24 mouse cellular contexts compared by ENCODE assay signal in genomic region chr1:181974897-181975296, GRCm38 (mm10). TPM values are rescaled to one million over a fixed set of nuclear protein-coding genes. Genes with fewer than 3 reads are reported as not detected.
A peak's percentile ranks its signal among the peaks of the same experiment; 100 is the strongest.
DNase-seq lines count a peak whose midpoint lies in the region; ATAC-seq and TF ChIP-seq lines count a peak whose summit lies in the region.
"Had no signal": no experiment of that assay in that cellular context is flagged by ENCODE, and none has a peak within 500 bp of the region (broad histone marks: within the 10 kb centered on the region; RNA-seq: fewer than 3 reads in every experiment).

No protein-coding gene starts in this region.

- peak overlapping the region; percentile 42 for H3K4me2 ChIP-seq in heart, embryonic 14.5 days (ENCODE audit: low read length)
- H3K4me2 ChIP-seq in limb, embryonic 15.5 days: no peak overlapping the region
- H3K4me2 ChIP-seq: embryonic facial prominence, embryonic 15.5 days; forebrain, embryonic 15.5 days; hindbrain, embryonic 12.5 days; kidney, embryonic 15.5 days; liver, embryonic 15.5 days; midbrain, embryonic 12.5 days; neural tube, embryonic 15.5 days; stomach, embryonic 15.5 days had no signal

- H3K4me1 ChIP-seq in heart, embryonic 14.5 days (ENCODE audit: control insufficient read depth in 2 of 2, insufficient read depth in 2 of 2, low read length in 2 of 2): peaks cover 14 to 55% of the 10 kb centered on the region in 2 experiments
- H3K4me1 ChIP-seq in limb, embryonic 15.5 days: peaks cover 15% of the 10 kb centered on the region
- peaks cover 14% of the 10 kb centered on the region for H3K4me1 ChIP-seq in limb, embryonic 10.5 days
- H3K4me1 ChIP-seq in forebrain, embryonic 10.5 days: peaks cover 24% of the 10 kb centered on the region
- H3K4me1 ChIP-seq: liver, embryonic 15.5 days; stomach, embryonic 15.5 days had no signal

- DNase-seq in gastrocnemius, adult 2 months: no peak
- DNase-seq in gastrocnemius, postnatal 14 days: no peak
- no peak for DNase-seq in heart, adult 9 months (ENCODE audit: low spot score in 2 of 2)
- DNase-seq in limb, embryonic 10.5 days (ENCODE audit: low spot score): no peak
- peak; percentile 52 for DNase-seq in adipocyte (ENCODE audit: low spot score)
- no peak for DNase-seq in forebrain, embryonic 10.5 days (ENCODE audit: extremely low spot score, low spot score)
- DNase-seq: cerebellum, adult 11 months; cerebellum, adult 9-11 months; gastrocnemius, postnatal 36 days; kidney, postnatal 4 days; liver; thymus, postnatal 25 days had no signal

- H3K27me3 ChIP-seq in heart, embryonic 14.5 days (ENCODE audit: control insufficient read depth, insufficient read depth, low read length): no peaks in the 10 kb centered on the region
- no peaks in the 10 kb centered on the region for H3K27me3 ChIP-seq in limb, embryonic 15.5 days
- no peaks in the 10 kb centered on the region for H3K27me3 ChIP-seq in limb, embryonic 10.5 days (ENCODE audit: low read depth, poor library complexity, severe bottlenecking)
- no peaks in the 10 kb centered on the region for H3K27me3 ChIP-seq in forebrain, embryonic 10.5 days (ENCODE audit: poor library complexity, severe bottlenecking)
- H3K27me3 ChIP-seq: embryonic facial prominence, embryonic 15.5 days; forebrain, embryonic 15.5 days; hindbrain, embryonic 12.5 days; kidney, embryonic 15.5 days; liver, embryonic 15.5 days; midbrain, embryonic 12.5 days; neural tube, embryonic 15.5 days; stomach, embryonic 15.5 days had no signal

- H3K27ac ChIP-seq in gastrocnemius, adult 2 months: peak overlapping the region; percentile 74; the same call in 1 of the 2 replicates
- peak overlapping the region; percentile 86 to 94; a peak in 3 of 4 replicates for H3K27ac ChIP-seq in heart, embryonic 14.5 days (replicated peaks in 1 of 2; ENCODE audit: control insufficient read depth in 1 of 2, insufficient read depth in 1 of 2, low read depth in 2 of 2, low read length in 2 of 2)
- 0 out of 2 replicates have a peak overlapping the region, but pooled peaks have one; percentile 18 for H3K27ac ChIP-seq in limb, embryonic 15.5 days
- H3K27ac ChIP-seq in limb, embryonic 10.5 days: no peak overlapping the region
- no peak overlapping the region for H3K27ac ChIP-seq in forebrain, embryonic 10.5 days
- H3K27ac ChIP-seq: embryonic facial prominence, embryonic 15.5 days; forebrain, embryonic 15.5 days; kidney, embryonic 15.5 days; left cerebral cortex, adult 2 months; liver, embryonic 15.5 days; midbrain, embryonic 12.5 days; neural tube, embryonic 15.5 days; stomach, embryonic 15.5 days had no signal

- no peak for TF ChIP-seq CTCF in gastrocnemius, adult 2 months (IDR thresholded peaks at IDR 0.05)

- no peak for ATAC-seq in heart, embryonic 14.5 days (ENCODE audit: insufficient number of reproducible peaks, insufficient read depth, low FRiP score, low read depth)
- ATAC-seq in limb, embryonic 15.5 days (ENCODE audit: insufficient number of reproducible peaks, low FRiP score, low TSS enrichment, low read depth): no peak
- ATAC-seq: forebrain, embryonic 15.5 days; intestine, postnatal 0 days had no signal

- H3K4me3 ChIP-seq in gastrocnemius, adult 2 months: no peak overlapping the region
- H3K4me3 ChIP-seq in heart, embryonic 14.5 days (ENCODE audit: control insufficient read depth in 1 of 2, insufficient read depth in 1 of 2, low read depth in 1 of 2, low read length in 2 of 2): no peak overlapping the region
- H3K4me3 ChIP-seq in limb, embryonic 15.5 days: no peak overlapping the region
- H3K4me3 ChIP-seq in limb, embryonic 10.5 days: no peak overlapping the region
- no peak overlapping the region for H3K4me3 ChIP-seq in forebrain, embryonic 10.5 days
- H3K4me3 ChIP-seq: embryonic facial prominence, embryonic 15.5 days; forebrain, embryonic 15.5 days; hindbrain, embryonic 12.5 days; kidney, embryonic 15.5 days; left cerebral cortex, adult 2 months; liver, embryonic 15.5 days; midbrain, embryonic 12.5 days; neural tube, embryonic 15.5 days; stomach, embryonic 15.5 days had no signal

- H3K9ac ChIP-seq in heart, embryonic 14.5 days (ENCODE audit: low read length): peak overlapping the region; percentile 23; the same call in 1 of the 2 replicates
- no peak overlapping the region for H3K9ac ChIP-seq in limb, embryonic 15.5 days
- H3K9ac ChIP-seq: embryonic facial prominence, embryonic 15.5 days; forebrain, embryonic 15.5 days; hindbrain, embryonic 12.5 days; kidney, embryonic 15.5 days; liver, embryonic 15.5 days; midbrain, embryonic 12.5 days; neural tube, embryonic 15.5 days; stomach, embryonic 15.5 days had no signal

- H3K36me3 ChIP-seq in heart, embryonic 14.5 days (ENCODE audit: control insufficient read depth, insufficient read depth, low read length): no peaks in the 10 kb centered on the region
- H3K36me3 ChIP-seq in limb, embryonic 15.5 days: no peaks in the 10 kb centered on the region
- H3K36me3 ChIP-seq in limb, embryonic 10.5 days: no peaks in the 10 kb centered on the region
- peaks cover 19% of the 10 kb centered on the region for H3K36me3 ChIP-seq in forebrain, embryonic 10.5 days (replicated peaks)
- H3K36me3 ChIP-seq: embryonic facial prominence, embryonic 15.5 days; forebrain, embryonic 15.5 days; hindbrain, embryonic 12.5 days; kidney, embryonic 15.5 days; liver, embryonic 15.5 days; midbrain, embryonic 12.5 days; neural tube, embryonic 15.5 days; stomach, embryonic 15.5 days had no signal

- intact Hi-C loops in gastrocnemius, adult 2 months (cut with DNase I): no loop called here
- intact Hi-C loops in gastrocnemius, postnatal 14 days (cut with DNase I; ENCODE audit: low total_unique reads): no loop called here

- no peaks in the 10 kb centered on the region for H3K9me3 ChIP-seq in heart, embryonic 14.5 days (ENCODE audit: control insufficient read depth, low read length)
- H3K9me3 ChIP-seq in limb, embryonic 15.5 days: no peaks in the 10 kb centered on the region
- H3K9me3 ChIP-seq in limb, embryonic 10.5 days (replicated peaks): no peaks in the 10 kb centered on the region
- H3K9me3 ChIP-seq in forebrain, embryonic 10.5 days: no peaks in the 10 kb centered on the region
- H3K9me3 ChIP-seq: embryonic facial prominence, embryonic 15.5 days; forebrain, embryonic 15.5 days; hindbrain, embryonic 12.5 days; kidney, embryonic 15.5 days; liver, embryonic 15.5 days; midbrain, embryonic 12.5 days; neural tube, embryonic 15.5 days; stomach, embryonic 15.5 days had no signal

RNA-seq across cellular contexts. Expression of gene Enah, which starts 44.9 kb away (rescaled TPM):
- total RNA-seq in gastrocnemius, adult 2 months (2021): 10 to 100 TPM; 31.6 to 73.0 TPM
- 100 to 1,000 TPM in 1 of 2 experiments, 10 to 100 TPM in 1; 57.5 to 119 TPM for total RNA-seq in gastrocnemius, postnatal 14 days (2021)
- polyA plus RNA-seq in heart, embryonic 14.5 days (2014; fragmentation: Nextera tagmentation; extraction: Ambion mirVana): 26.1 and 28.2 TPM in 2 replicates
- polyA plus RNA-seq in limb, embryonic 15.5 days (2015; fragmentation: Nextera tagmentation; extraction: Ambion mirVana): 17.3 and 20.8 TPM in 2 replicates
- polyA plus RNA-seq in limb, embryonic 10.5 days (2016; fragmentation: Nextera tagmentation; extraction: Ambion mirVana): 23.0 and 23.6 TPM in 2 replicates
- 24.6 and 27.7 TPM in 2 replicates for polyA plus RNA-seq in forebrain, embryonic 10.5 days (2016; fragmentation: Nextera tagmentation; extraction: Ambion mirVana)

Comparison
In these comparisons a context has a peak if more than half of its experiments do, and no peak if none do; other contexts are left out.
1. H3K27ac ChIP-seq: peak in gastrocnemius, adult 2 months (single experiment), heart, embryonic 14.5 days (2 of 2) and limb, embryonic 15.5 days (single experiment); none in limb, embryonic 10.5 days (single experiment) and forebrain, embryonic 10.5 days (single experiment).